Mouse (Mus musculus) brain, embryonic 14.5 days (tissue): Measurements from ENCODE around the gene Lgi1.

ENCODE experiments used
- CTCF ChIP-seq: fragments of 200-500 bp; IDR thresholded peaks from 2 replicates; pipeline ENCODE4 v1.5.1; 2012; ENCODE audit warnings: inconsistent platforms, mild to moderate bottlenecking, moderate library complexity, borderline replicate concordance; ENCODE audit not compliant: insufficient read depth, insufficient read length; ENCODE audit errors: extremely low read depth
- POLR2A ChIP-seq: fragments of 200-500 bp; IDR thresholded peaks from 2 replicates; pipeline ENCODE4 v1.6.1; 2012; ENCODE audit warnings: mild to moderate bottlenecking, inconsistent platforms, borderline replicate concordance; ENCODE audit not compliant: poor library complexity, insufficient read depth, insufficient read length, severe bottlenecking; ENCODE audit errors: extremely low read depth

GRCm38 (mm10) chr19:38217696-38218095 is 46.6 kb upstream of the Lgi1 start:
- no peak for TF ChIP-seq CTCF
- no peak for TF ChIP-seq POLR2A
